Mouse (Mus musculus): ENCODE results near the gene Fras1.

The Fras1 gene

DNA sequence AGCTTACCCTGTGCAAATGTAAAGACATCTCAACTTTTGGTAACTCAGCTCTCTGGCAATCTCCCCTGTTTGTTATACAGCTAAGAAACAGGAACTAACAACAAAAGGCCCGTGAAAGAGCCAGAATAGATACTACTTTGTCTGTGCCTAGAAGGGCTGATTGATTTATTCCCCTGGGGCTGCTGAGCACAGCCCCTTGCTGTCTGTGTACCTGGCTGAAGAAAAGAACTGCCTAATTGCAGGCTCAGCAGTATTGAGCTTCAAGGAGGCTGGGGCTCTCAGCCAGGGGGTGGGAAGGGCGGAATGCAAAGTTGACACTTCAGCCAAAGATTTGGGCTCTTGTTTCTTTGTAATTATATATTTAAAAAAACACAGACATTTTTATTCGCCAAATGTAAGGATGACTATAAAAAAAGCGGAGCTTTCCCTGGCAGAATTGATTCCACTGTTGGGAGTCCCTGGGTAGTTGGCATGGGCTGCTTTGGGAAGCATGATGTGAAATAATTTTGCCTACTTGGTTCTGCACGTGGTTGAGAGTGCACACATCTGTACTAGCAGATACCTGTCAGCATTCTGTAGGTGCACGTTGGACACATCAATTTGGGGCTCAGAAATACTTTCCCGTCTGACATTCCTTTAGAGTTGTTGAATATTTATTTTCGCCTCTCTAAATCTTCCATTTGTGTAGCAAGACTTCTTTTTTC lies 31.5 kb downstream of the Fras1 start:
- no peak for DNase-seq (ENCODE audit: low spot score)

DNA sequence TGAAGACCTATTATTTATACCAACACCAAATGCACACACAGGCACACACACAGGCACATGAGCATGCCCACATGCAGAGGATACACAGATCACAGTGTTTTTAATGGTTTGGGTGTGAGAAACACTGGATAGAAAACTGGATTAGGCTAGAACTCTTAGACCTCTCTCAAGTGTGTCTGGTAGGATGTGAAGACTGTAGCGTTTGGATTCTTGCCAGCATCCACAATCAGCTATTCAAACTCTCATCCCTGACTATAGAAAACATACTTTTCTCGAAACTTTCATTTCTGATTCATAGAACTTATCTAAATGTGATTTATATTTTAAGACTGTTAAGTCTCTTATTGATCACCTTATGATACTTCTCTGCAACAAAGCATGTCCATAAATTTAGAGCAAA lies 34.5 kb downstream of the Fras1 start:
- no peak for DNase-seq (ENCODE audit: low spot score)

- DNase-seq (ENCODE audit: low spot score), result no peak
Measured at GRCm38 (mm10) chr5:96412754-96413394, 39.1 kb downstream of the Fras1 start.

DNA sequence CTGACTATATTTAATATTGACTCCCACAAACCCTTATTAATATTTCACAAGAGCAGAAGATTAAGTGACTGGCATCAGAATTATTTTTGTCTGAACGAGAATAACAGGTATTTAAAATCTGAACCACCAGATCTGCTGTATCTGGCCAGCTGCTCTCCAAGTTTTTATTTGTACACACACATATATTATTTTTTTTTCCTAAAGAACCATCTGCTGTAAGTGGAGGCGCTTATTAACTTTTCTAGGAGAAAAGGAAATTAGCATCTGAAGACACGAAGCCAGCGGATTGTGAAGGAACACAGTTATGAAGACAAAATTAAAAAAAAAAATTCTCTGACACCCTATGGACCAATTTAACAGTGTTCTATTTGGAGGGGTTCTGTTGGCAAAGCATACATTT lies 43.4 kb downstream of the Fras1 start:
- no peak for DNase-seq (ENCODE audit: low spot score)

- no peak for DNase-seq (ENCODE audit: low spot score)
Measured at GRCm38 (mm10) chr5:96421550-96421949, 47.8 kb downstream of the Fras1 start.

GRCm38 (mm10) chr5:96422716-96423115 lies 49.0 kb downstream of the Fras1 start:
- DNase-seq (ENCODE audit: low spot score), result no peak

- no peak for DNase-seq (ENCODE audit: low spot score)
Measured at GRCm38 (mm10) chr5:96425391-96425790, 51.6 kb downstream of the Fras1 start.

DNA sequence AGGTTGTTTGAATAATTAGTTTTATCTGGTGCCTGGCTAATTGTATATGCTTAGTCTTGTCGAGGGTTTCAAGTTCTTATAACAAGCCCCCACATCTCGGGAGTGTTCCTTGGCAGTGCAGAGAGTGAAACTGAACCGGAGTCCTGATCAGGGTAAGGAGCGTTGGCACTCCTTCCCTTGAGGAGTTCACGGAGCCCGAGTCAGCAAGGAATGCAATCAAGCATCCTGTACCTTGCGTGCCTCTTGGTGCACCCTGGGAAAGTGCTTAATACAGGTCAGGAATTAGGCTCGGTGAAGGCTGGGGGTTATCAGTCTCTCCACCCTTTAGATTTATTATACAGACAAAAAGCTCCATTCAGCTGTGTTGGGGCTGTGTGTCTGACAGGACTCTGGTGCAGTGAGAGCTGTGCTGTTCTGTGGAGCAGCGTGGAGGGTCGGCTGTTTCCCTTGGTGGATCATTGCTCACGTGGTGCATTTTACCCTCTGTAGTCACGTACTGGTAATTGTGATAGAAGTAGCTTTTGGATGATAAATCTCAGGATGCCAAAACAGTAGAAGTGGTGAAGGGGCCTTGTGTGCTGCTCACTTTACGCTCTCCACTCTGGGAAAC lies 55.9 kb downstream of the Fras1 start:
- no peak for DNase-seq (ENCODE audit: low spot score)

- DNase-seq (ENCODE audit: low spot score), result no peak
Measured at GRCm38 (mm10) chr5:96437870-96438269, 64.1 kb downstream of the Fras1 start.

DNA sequence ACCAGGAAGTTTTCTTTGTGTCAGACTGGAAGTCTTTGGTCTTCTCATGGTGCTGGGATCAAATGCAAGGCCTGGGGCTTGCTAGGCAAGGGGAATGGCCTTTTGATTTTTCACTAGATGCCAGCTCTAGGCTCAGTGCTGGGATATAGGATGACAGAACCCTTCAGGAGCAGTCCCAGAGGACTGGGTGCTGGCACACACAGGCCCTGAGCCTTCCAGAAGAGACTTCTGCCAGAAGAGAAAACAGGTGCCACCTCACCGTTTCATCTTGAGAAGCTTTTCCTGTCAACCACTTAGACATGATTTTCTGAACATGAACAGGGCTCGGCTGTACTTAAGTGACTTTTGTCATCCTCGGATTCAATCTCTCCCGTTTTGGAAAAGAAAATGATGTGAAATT lies 66.1 kb downstream of the Fras1 start:
- DNase-seq (ENCODE audit: low spot score), result no peak

DNA sequence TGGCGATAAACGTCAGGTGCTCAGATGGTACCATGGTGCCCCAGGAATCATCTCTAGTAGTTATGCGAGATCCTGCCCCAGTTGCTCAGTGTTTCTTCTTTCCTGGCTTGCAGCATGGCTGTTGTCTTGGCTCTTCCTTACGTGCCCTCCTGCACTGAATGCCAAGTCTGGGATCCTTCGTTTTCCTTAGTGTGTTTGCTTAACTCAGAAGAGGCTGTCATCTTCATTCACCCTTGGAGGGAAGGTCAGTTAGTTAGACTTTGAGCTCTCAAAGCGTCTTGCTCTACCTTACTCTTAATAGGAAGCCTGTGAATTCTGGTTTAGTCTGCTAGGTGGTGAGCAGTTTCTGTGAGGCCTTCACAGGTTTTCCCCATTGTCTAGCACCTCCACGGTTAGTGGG lies 73.7 kb downstream of the Fras1 start:
- no peak for DNase-seq (ENCODE audit: low spot score)

- no peak for DNase-seq (ENCODE audit: low spot score)
Measured at GRCm38 (mm10) chr5:96452027-96452426, 78.3 kb downstream of the Fras1 start.

GRCm38 (mm10) chr5:96453386-96453785 lies 79.6 kb downstream of the Fras1 start:
- no peak for DNase-seq (ENCODE audit: low spot score)

- no peak for DNase-seq (ENCODE audit: low spot score)
Measured at GRCm38 (mm10) chr5:96454422-96454821, 80.7 kb downstream of the Fras1 start.

GRCm38 (mm10) chr5:96455241-96455640 lies 81.5 kb downstream of the Fras1 start:
- no peak for DNase-seq (ENCODE audit: low spot score)

DNA sequence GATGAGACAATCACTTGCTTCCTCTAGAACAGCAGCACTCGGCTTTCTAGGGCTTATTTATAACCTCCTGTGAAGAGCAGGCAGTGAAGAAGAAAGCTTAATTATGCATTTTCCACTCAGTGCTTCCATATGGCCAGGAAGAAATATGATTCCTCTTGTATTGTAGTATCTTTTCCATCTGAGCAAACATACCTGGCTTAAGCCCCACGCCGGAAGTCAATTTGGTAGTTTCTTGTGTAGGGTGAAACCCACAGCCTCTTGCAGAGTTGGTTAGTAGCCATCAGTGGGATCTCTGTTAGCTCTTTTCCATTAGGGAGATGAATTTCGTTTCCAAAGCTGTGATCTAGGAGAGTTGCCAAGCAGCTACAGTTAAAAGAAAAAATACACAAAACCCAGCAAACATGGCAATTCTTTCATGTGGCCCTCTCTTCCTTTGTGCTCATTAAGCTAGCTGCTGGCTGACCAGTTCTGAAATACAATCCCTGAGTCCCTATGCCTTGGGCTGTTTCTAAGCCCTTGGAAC lies 83.7 kb downstream of the Fras1 start:
- DNase-seq (ENCODE audit: low spot score), result no peak

DNA sequence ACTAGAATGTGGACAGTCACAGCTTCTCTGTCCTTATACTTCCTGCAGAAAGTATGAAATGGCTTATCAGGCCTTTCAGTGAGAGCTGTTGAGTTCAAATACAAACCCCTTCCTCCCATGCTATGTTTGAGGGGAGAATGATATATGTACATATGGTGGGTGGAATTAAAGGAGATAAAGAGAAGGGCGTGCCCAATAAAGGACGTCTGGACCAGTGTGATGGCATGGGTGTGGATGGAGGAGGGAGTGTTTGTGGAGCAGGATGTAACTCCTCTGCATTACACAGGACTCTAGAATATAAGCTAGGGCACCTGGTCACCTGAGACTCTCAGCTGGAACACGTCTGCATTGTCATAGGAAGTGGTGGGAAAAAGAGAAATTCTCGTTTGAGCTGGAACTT lies 85.8 kb downstream of the Fras1 start:
- DNase-seq (ENCODE audit: low spot score), result no peak

DNA sequence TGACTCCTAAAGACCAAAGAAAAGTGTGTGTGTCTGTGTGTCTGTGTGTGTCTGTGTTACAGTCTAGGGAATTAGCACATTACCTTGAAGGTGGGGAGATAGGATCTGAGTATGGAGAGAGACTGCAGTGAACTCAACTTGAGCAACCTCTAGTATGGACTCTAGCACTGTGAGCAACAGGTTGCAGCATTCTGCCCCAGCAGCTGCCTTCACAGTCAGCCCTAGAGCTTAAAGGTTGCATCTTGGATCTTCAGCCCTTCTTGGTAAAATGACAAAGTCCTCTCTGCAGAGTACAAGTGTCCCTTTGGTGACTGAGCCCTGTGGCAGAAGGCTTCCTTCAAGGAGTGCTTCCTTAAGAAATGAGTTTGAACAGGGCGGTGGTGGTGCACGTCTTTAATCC lies 88.4 kb downstream of the Fras1 start:
- no peak for DNase-seq (ENCODE audit: low spot score)

GRCm38 (mm10) chr5:96466461-96466860 lies 92.7 kb downstream of the Fras1 start:
- DNase-seq (ENCODE audit: low spot score), result no peak

DNA sequence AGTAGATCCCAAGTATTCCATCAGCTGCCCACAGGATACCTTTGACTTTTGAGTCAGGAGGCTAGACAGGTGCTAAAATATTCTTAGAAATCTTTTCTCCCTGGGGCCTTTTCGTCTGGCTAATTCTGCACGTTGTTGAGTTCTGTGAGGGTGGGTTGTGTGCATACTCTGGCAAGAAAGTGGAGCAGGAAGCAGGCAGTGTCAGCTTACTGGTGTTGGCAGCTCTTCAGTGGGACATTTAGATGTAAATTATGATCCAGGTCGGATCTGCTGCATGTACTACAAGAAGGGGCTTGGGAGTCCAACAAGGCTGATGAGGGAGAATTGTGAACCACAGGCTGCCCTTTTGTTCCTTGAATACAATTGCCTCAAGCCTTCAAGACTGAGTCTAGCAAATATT lies 98.2 kb downstream of the Fras1 start:
- no peak for DNase-seq (ENCODE audit: low spot score)

- no peak for DNase-seq (ENCODE audit: low spot score)
Measured at GRCm38 (mm10) chr5:96475488-96475887, 101.7 kb downstream of the Fras1 start.

- DNase-seq (ENCODE audit: low spot score), result no peak
Measured at GRCm38 (mm10) chr5:96479003-96479402, 105.2 kb downstream of the Fras1 start.

GRCm38 (mm10) chr5:96481159-96481558 lies 107.4 kb downstream of the Fras1 start:
- DNase-seq (ENCODE audit: low spot score), result no peak
